Mouse (Mus musculus) hindbrain, postnatal 0 days (tissue): ENCODE measurements around the gene Atp2b2. TPM values are rescaled to one million over a fixed set of nuclear protein-coding genes. Genes with fewer than 3 reads are reported as not detected.

Source experiments
- ATAC-seq: fragments of 200-750 bp; cut with Nextera tagmentation; 2 replicates; pipeline ENCODE4 v1.8.0; 2017; ENCODE audit warnings: mild to moderate bottlenecking, moderate TSS enrichment, moderate library complexity
- DNase-seq: peaks from one replicate; pipeline ENCODE4 v3.0.0-alpha.2; 2015; ENCODE audit warnings: low spot score
- H3K27ac ChIP-seq: fragments of 300-500 bp; sonication (generic); 2 replicates; pipeline ENCODE4 v1.5.1; 2014; ENCODE audit warnings: mild to moderate bottlenecking
- H3K27me3 ChIP-seq: fragments of 300-500 bp; sonication (generic); 2 replicates; pipeline ENCODE4 v1.6.1; 2014; ENCODE audit warnings: low read length, mixed read lengths; ENCODE audit not compliant: insufficient read depth
- H3K36me3 ChIP-seq: fragments of 300-500 bp; sonication (generic); 2 replicates; pipeline ENCODE4 v1.6.1; 2014; ENCODE audit warnings: low read length, mixed read lengths; ENCODE audit not compliant: insufficient read depth
- H3K4me1 ChIP-seq: fragments of 300-500 bp; sonication (generic); 2 replicates; pipeline ENCODE4 v1.6.1; 2014; ENCODE audit warnings: antibody characterized with exemption, low read length, mixed read lengths; ENCODE audit not compliant: insufficient read depth
- H3K4me2 ChIP-seq: fragments of 300-500 bp; sonication (generic); 2 replicates; pipeline ENCODE4 v1.6.1; 2014; ENCODE audit warnings: low read depth, mild to moderate bottlenecking, low read length, moderate library complexity, mixed read lengths
- H3K4me3 ChIP-seq: fragments of 300-500 bp; sonication (generic); 2 replicates; pipeline ENCODE4 v1.5.1; 2014; ENCODE audit warnings: low read length
- H3K9ac ChIP-seq: fragments of 300-500 bp; sonication (generic); replicated peaks from 2 replicates; pipeline ENCODE4 v1.6.1; 2014; ENCODE audit warnings: mild to moderate bottlenecking, low read length, moderate library complexity, mixed read lengths
- H3K9me3 ChIP-seq: fragments of 300-500 bp; sonication (generic); 2 replicates; pipeline ENCODE4 v1.6.1; 2016; ENCODE audit warnings: low read length, mixed read lengths
- CTCF ChIP-seq: IDR thresholded peaks from 2 replicates; pipeline ENCODE4 v1.5.1; 2016; ENCODE audit warnings: antibody characterized with exemption, control low read depth, low read depth
- WGBS: fragments of 180-500 bp; shearing (Covaris S2); extraction: QIAGEN DNeasy Blood & Tissue Kit; methylation state at CpG from one replicate; pipeline ENCODE4 v1.1.7; 2014; 5-methylcytosine and 5-hydroxymethylcytosine counted together
- polyA plus RNA-seq: library from polyadenylated mRNA; unstranded; fragments of >200 nt; fragmentation: Nextera tagmentation; extraction: Ambion mirVana; gene quantifications from 2 replicates; pipeline ENCODE4 v1.2.1, GENCODE M21; 2015
- total RNA-seq: library from RNA; depleted of rRNA; stranded (reverse); fragments of >200 nt; gene quantifications from 2 replicates; pipeline ENCODE4 v1.2.3, GENCODE M21; 2014

The Atp2b2 gene
- total and polyA plus RNA-seq, 2 experiments from 2014 or later, result 58.8 to 127 TPM

DNA sequence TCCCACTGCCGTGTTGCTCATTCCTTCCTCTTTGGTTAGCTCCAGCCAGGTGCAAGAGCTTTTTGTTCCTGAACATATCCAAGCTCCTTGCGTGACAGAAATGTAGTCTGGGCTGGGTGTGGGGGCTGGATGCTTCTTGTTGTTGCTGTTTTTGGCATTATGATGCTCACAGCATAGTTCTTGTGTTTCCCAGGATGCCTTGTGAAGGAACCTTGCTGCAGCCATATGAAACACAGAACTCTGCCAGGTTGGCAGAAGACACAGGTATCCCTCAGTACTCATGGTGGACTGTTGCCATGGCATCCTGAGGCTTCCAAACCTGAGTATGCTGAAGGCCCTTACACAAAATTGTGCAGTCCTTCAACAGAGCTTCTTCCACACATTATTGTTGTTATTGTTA lies 44.0 kb downstream of the Atp2b2 start:
- Histone ChIP-seq H3K27ac (no peak overlapping the region), H3K9ac (no peak overlapping the region), H3K4me3 (no peak overlapping the region), H3K4me1 (no peaks in the 10 kb centered on the region), H3K36me3 (no peaks in the 10 kb centered on the region), H3K9me3 (0 out of 2 replicates have a peak, but pooled peaks cover 3% of the 10 kb centered on the region), H3K27me3 (no peaks in the 10 kb centered on the region), H3K4me2 (no peak overlapping the region)
- ATAC-seq, result no peak
- 85% methylated on average over 2 of the region's 2 CpGs for WGBS
- no peak for DNase-seq
- TF ChIP-seq CTCF, result no peak

DNA sequence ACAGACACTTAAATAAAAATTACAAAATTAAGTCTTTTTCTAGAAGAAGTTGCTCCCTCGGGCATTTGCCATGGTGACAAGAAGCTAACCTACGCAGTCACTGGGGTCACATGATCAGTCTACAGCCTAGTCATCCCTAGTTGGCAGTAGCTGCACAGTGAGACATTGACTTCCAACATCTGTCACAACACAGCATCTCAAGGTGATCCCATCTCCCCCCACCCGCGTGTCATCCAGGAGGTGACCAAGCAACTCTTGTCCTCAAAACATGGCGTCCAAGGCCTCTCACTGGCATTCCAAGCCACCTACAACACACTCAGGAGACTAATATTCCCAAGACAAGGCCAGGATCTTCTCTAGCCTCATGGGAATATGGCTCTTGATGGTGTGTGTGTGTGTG lies 48.2 kb downstream of the Atp2b2 start:
- Histone ChIP-seq H3K27me3 (no peaks in the 10 kb centered on the region), H3K9me3 (0 out of 2 replicates have a peak, but pooled peaks cover 3% of the 10 kb centered on the region), H3K9ac (no peak overlapping the region), H3K27ac (no peak overlapping the region), H3K4me2 (no peak overlapping the region), H3K4me1 (peaks cover 5% of the 10 kb centered on the region; the same call in 1 of the 2 replicates), H3K4me3 (no peak overlapping the region), H3K36me3 (no peaks in the 10 kb centered on the region)
- DNase-seq (no peak), ATAC-seq (no peak)
- TF ChIP-seq CTCF, result no peak
- 92% methylated on average over 5 of the region's 5 CpGs for WGBS

DNA sequence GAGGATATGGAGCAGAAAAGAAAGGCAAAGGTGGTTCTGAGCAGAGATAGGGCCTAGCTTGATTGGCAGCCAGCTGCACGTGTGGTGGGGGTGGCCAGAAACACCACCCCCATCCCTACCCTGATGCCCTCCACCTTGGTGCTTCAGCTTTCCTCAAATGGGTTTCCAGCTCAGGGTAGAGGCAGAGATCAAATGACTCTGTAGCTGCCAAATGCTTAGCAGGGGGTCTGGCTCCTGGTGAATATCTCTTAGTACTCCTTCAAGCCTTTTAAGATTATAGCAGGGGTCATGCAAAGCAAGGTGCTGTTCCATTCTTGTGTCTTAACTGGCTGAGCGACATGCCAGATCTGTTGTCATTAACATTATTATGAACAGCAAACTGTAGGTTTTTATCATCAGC lies 50.3 kb downstream of the Atp2b2 start:
- Histone ChIP-seq H3K36me3 (no peaks in the 10 kb centered on the region), H3K9ac (no peak overlapping the region), H3K27me3 (no peaks in the 10 kb centered on the region), H3K4me3 (no peak overlapping the region), H3K27ac (peak overlapping the region; percentile 48; the same call in 1 of the 2 replicates), H3K4me2 (no peak overlapping the region), H3K9me3 (no peaks in the 10 kb centered on the region), H3K4me1 (peaks cover 5% of the 10 kb centered on the region; the same call in 1 of the 2 replicates)
- 67% methylated on average over 2 of the region's 2 CpGs for WGBS
- DNase-seq, result no peak
- peak; percentile 21; the same call in 1 of the 2 replicates for ATAC-seq
- no peak for TF ChIP-seq CTCF

DNA sequence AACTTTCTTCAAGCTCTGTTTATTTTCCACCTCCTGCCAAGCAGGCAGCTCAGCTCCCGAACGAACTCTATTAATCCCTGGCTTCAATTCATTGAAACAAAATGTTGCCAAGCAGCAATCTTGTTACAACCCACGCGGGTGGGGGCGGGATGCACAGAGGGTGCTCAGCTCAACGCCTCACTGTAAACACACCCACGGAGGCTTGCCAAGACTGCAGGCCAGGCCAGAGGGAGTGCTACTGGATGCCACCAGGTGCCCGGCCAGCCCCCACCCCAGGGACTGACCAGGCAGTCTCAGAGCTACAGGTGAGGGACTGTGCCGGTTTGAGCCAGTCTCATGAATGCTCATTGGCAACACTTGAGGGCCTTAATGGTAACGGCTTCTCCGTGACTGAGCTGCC lies 50.9 kb downstream of the Atp2b2 start:
- Histone ChIP-seq H3K36me3 (no peaks in the 10 kb centered on the region), H3K4me2 (0 out of 2 replicates have a peak overlapping the region, but pooled peaks have one; percentile 8), H3K9me3 (no peaks in the 10 kb centered on the region), H3K27ac (peak overlapping the region; percentile 48), H3K9ac (no peak overlapping the region), H3K4me3 (no peak overlapping the region), H3K4me1 (peaks cover 9% of the 10 kb centered on the region), H3K27me3 (no peaks in the 10 kb centered on the region)
- DNase-seq, result peak; percentile 67
- peak; percentile 73 for ATAC-seq
- TF ChIP-seq CTCF, result no peak
- WGBS, result 16% methylated on average over 11 of the region's 11 CpGs

DNA sequence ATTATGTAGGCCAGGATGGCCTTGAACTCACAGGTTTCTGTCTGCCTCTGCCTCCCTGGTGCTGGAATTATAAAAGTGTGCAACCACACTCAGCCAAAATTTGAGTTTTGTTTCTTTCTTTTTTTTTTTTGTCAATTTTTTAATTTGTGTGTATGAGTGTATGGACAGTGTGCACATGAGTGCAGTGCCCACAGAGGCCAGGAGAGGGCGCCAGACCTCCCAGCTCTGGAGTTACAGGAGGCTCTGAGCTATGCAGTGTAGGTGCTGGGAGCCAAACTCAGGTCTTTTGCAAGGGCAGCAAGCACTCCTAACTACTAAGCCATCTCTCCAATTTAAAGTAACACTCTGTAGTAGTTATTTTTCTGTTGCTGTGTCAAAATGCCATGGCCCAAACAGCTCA lies 52.4 kb downstream of the Atp2b2 start:
- ATAC-seq (no peak), DNase-seq (no peak)
- Histone ChIP-seq H3K9ac (no peak overlapping the region), H3K27me3 (no peaks in the 10 kb centered on the region), H3K4me3 (no peak overlapping the region), H3K4me1 (peaks cover 10% of the 10 kb centered on the region), H3K9me3 (no peaks in the 10 kb centered on the region), H3K4me2 (no peak overlapping the region), H3K36me3 (no peaks in the 10 kb centered on the region), H3K27ac (no peak overlapping the region)
- 17% methylated on average over 1 of the region's 1 CpGs for WGBS
- TF ChIP-seq CTCF, result peak; percentile 46; the same call in 1 of the 2 replicates

DNA sequence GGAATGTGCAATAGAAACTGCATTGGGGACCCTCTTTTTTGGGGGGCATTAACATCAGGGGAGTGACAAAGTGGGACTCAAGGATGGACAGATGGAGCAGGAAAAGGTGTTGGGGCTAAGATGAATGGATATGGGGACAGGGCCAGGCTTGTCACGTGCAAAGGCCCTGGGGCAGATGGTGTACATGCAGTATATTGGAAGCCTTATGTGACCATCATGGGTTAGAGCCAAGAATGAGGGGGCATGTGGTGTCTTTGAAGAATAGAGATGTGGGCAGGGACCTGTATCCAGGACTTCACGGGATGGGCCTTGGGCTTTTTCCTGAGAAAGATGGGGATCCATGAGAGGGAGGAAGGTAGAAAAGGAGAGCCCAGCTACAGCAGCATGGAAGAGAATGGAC lies 53.9 kb downstream of the Atp2b2 start:
- Histone ChIP-seq H3K27me3 (no peaks in the 10 kb centered on the region), H3K9me3 (no peaks in the 10 kb centered on the region), H3K27ac (no peak overlapping the region), H3K36me3 (no peaks in the 10 kb centered on the region), H3K4me3 (no peak overlapping the region), H3K4me2 (no peak overlapping the region), H3K4me1 (peaks cover 10% of the 10 kb centered on the region), H3K9ac (no peak overlapping the region)
- 65% methylated on average over 2 of the region's 2 CpGs for WGBS
- no peak for TF ChIP-seq CTCF
- DNase-seq (no peak), ATAC-seq (no peak)

DNA sequence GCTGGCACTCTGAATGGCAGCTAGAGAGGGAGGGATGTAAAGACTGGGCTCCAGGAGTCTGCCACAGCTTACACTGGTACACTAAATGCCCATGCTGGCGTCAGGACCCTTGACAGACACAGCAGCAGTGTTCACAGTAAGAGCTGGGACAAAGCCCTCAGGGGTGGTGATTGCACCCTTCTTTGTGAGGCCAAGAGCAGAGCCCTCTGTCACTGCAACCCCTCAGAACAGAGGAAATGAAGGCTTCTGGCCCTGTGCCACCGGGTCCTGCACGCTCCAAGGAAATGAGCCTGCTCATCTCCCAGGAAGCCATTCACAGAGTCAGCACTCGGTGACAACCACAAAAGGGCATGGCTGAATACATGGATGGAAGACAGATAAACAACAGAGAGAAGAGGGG lies 55.7 kb downstream of the Atp2b2 start:
- H3K4me3 ChIP-seq, result no peak overlapping the region
- no peak overlapping the region for H3K9ac ChIP-seq
- WGBS, result 24% methylated on average over 4 of the region's 4 CpGs
- no peaks in the 10 kb centered on the region for H3K27me3 ChIP-seq
- no peak overlapping the region for H3K27ac ChIP-seq
- H3K9me3 ChIP-seq, result no peaks in the 10 kb centered on the region
- TF ChIP-seq CTCF, result no peak
- DNase-seq (peak; percentile 45), ATAC-seq (peak; percentile 40; the same call in 1 of the 2 replicates)
- no peaks in the 10 kb centered on the region for H3K36me3 ChIP-seq
- H3K4me1 ChIP-seq, result peaks cover 10% of the 10 kb centered on the region
- H3K4me2 ChIP-seq, result no peak overlapping the region
